Mouse (Mus musculus) naive thymus-derived CD4-positive, alpha-beta T cell, adult 5 months (primary cell): ENCODE data around the gene Ptges3l. TPM values are rescaled to one million over a fixed set of nuclear protein-coding genes. Genes with fewer than 3 reads are reported as not detected.

ENCODE experiments used
- polyA plus RNA-seq: library from polyadenylated mRNA; unstranded; fragments of 100-300 nt; shearing (Covaris generic); gene quantifications from one replicate; pipeline ENCODE4 v1.2.1, GENCODE M21; 2017

Ptges3l gene
- polyA plus RNA-seq = 3.8 TPM

GRCm38 (mm10) chr11:101424925-101425813 is at the start of gene Ptges3l, which contains the start of gene Rundc1:
Gene Ptges3l, minus strand, starts transcription at chr11:101425333.
Gene Rundc1, plus strand, starts transcription at chr11:101425085.

DNA sequence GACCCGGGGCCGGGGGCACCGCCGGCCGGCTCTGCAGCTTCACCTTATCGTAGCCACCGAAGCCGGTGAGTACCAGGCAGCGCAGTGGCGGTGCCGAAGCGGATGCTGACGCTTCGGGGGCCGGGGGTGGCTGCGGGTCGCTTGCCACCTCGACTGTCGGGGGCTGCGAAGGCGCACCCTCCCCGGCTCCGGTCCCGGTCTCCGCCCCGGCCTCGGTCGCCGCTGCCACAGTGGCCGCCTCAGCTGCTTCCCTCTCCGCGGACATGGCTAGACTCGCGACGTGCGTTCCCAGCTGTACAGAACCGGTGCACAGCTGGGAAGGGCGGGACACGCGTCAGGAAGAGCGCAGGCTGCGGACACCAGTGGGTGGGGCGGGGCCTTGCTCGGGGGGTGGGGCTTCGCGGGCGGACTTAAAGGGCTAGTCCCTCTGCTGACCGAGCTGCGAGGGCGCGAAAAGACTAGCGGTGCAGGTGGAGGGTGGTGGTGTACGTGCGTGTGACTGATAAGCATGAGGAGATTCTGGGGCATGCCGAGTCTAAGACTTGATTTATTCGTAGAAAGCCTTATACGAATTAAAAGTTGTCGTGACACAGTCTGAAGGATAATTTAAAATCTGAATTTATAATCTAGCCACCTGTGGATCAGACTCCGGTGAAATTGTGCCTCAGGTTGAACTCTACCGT is 40.9 kb upstream of the Ptges3l start, which contains the start of gene Vat1:
Vat1 (minus strand) TSS at position 362 of the 683 bp plus-strand sequence.

DNA sequence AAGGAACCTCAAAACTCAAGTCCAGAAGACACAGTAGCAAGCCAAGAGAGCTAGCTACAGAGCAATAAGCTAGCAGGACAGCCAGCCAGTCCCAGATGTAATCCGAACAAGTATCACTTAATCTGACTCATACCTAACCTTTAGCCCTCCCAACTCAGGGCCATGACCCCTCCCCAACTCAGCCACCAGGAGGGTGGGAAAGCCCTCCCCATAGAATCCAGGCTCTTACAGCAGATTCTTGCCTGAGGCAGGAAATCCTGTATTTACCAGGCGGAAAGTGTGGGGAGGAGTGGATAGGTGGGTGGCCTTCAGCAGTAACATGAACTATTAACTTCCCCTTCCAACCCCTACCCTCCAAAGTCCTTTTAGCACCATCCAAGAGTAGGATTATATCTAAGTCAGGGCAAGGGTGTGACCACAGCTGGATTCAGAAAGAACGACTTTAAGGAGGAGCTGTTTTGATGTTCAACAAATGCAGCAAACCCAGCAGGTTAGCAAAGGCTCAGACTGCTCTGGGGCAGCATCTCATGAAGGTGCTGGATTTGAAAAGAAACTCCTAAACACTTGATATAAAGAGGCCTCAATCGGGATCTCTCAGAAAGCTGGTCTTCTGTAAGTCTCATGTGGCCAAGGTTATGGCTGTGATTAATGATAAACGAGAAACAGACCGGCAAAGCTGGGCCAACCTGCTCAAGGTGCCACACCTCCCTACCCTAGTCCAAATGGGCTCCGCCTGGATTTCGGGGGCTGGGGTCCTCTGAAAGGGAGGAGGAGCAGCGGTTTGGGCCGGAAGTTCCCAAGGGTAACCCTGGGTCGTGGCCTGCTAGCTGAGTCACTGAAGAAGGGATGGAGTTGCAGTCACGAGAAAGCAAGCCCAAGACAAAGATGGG is 39.3 kb upstream of the Ptges3l start, which contains the start of gene Rnd2:
Rnd2 (plus strand) TSS at position 789 of the 890 bp plus-strand sequence.

GRCm38 (mm10) chr11:101448274-101448746 is 23.2 kb upstream of the Ptges3l start, which contains the start of gene Ifi35:
Gene Ifi35, plus strand, starts transcription at chr11:101448407.

GRCm38 (mm10) chr11:101442127-101442693 is 17.1 kb upstream of the Ptges3l start, which contains the start of gene Rpl27:
Gene Rpl27, plus strand, starts transcription at chr11:101442298.

DNA sequence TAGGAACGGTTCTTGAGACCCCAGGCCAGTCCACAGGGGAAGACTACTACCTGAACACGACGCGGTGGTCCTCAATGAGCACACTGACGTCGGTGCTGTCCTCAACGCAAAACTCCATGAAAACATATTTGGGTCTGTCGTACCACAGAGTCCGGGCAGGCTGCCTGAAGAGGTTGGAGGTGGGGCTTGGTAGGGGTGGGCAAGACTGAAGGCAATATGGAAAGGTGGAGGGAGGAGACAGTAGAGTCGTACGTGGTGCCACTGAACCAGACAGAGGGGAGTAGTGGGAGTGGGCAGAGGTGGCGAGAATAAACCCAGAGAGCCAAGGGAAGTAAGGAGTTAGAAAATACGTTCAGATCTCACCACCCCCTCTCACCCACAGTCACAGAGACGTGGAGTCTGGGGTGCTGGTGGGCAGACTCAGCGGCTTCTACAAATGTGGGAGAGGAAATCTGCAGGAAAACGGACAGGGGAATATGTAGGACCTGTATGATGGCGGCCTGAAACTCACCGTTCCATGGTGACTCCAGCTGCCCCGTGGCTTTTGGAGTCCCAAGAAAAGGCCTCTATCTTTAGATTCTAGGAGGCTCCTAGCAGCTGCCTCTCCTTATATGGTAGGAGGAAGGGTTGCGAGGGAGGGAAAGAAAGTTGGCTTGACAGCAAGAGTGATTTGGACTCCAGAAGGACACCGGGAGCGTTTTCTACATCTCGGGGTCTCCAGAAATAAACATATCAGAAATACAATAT is 855 bp downstream of the Ptges3l start, which contains the start of gene Gm27029:
Gm27029 (minus strand) TSS at position 692 of the 747 bp plus-strand sequence.

GRCm38 (mm10) chr11:101417101-101417855 is 7.9 kb downstream of the Ptges3l start, which contains the start of gene Aarsd1:
Gene Aarsd1, minus strand, starts transcription at chr11:101417615.

Other genes starting within 250 kb of the Ptges3l start
- not detected for gene Ccr10, start 249.9 kb downstream of the Ptges3l start, polyA plus RNA-seq
- gene Ezh1, start 198.9 kb downstream of the Ptges3l start, polyA plus RNA-seq = 83.6 TPM
- not detected for gene Ramp2, start 179.3 kb downstream of the Ptges3l start, polyA plus RNA-seq
- 83.2 TPM for gene Vps25, start 171.6 kb downstream of the Ptges3l start, polyA plus RNA-seq
- 5.3 TPM for gene Wnk4, start 164.8 kb downstream of the Ptges3l start, polyA plus RNA-seq
- gene Cntd1, start 146.3 kb downstream of the Ptges3l start, polyA plus RNA-seq = 0.36 TPM
- 51.8 TPM for gene Coa3, start 146.2 kb downstream of the Ptges3l start, polyA plus RNA-seq
- gene Becn1, start 123.0 kb downstream of the Ptges3l start, polyA plus RNA-seq = 208 TPM
- 178 TPM for gene Psme3, start 109.1 kb downstream of the Ptges3l start, polyA plus RNA-seq
- 4.7 TPM for gene Aoc2, start 100.3 kb downstream of the Ptges3l start, polyA plus RNA-seq
- gene Aoc3, start 94.7 kb downstream of the Ptges3l start, polyA plus RNA-seq = not detected
- not detected for gene G6pc, start 57.8 kb downstream of the Ptges3l start, polyA plus RNA-seq
- gene Aarsd1, start 7.7 kb downstream of the Ptges3l start, polyA plus RNA-seq = 27.6 TPM
- gene Gm27029, start 537 bp downstream of the Ptges3l start, polyA plus RNA-seq = not detected
- gene Rundc1, start 248 bp downstream of the Ptges3l start, polyA plus RNA-seq = 29.5 TPM
- 269 TPM for gene Rpl27, start 17.0 kb upstream of the Ptges3l start, polyA plus RNA-seq
- 128 TPM for gene Ifi35, start 23.1 kb upstream of the Ptges3l start, polyA plus RNA-seq
- gene Rnd2, start 39.7 kb upstream of the Ptges3l start, polyA plus RNA-seq = 0.25 TPM
- 0.36 TPM for gene Vat1, start 40.9 kb upstream of the Ptges3l start, polyA plus RNA-seq
- 4.3 TPM for gene Brca1, start 126.6 kb upstream of the Ptges3l start, polyA plus RNA-seq
- 127 TPM for gene Nbr1, start 126.8 kb upstream of the Ptges3l start, polyA plus RNA-seq
- 2.2 TPM for gene Tmem106a, start 156.9 kb upstream of the Ptges3l start, polyA plus RNA-seq
- not detected for gene Gm11634, start 173.9 kb upstream of the Ptges3l start, polyA plus RNA-seq
- 30.2 TPM for gene Rdm1, start 201.9 kb upstream of the Ptges3l start, polyA plus RNA-seq
- gene Arl4d, start 240.2 kb upstream of the Ptges3l start, polyA plus RNA-seq = 1.8 TPM